Mouse (Mus musculus) 416B (cell line): ENCODE data around the gene Trim58.

Experiments used
- DNase-seq: peaks from one replicate; pipeline ENCODE4 v3.0.0; 2011; ENCODE audit warnings: low read depth

Gene Trim58

DNA sequence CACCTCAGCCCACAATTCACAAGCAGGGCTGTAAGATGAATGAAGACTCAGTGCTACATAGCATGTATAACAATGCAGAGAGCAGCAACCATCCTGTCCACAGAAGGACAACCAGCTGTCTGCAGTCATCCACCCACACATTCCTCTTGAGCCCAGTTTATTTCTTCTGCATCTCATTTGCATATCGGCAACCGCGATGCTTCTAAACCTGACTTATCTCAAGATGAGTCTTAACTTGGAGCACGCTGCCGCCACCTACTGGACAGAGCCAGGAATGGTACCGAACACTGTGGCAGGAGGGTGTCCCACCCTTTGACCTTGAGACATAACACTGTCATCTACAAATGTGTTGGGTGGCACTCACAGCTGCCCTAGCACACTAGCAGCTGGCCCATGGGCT is 3.1 kb downstream of the Trim58 start:
- DNase-seq: peak; percentile 80

DNA sequence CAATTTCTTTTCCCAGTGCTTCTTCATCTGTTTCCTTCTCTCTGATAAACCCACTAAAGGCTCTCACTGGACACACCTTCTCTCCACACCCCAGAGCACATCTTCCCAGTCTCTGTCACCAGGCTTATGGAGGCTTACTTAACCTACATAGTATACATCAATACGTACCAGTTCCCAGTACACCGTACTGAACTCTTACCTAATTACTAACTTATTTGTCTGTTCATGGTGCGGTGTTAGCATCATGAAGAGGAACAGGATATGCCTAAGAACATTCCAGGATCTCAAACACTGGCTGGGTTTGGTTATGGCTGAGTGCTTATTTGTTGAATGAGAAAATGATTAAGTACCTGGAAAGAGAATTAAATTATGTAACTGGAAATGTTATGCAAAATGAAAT is 14.9 kb downstream of the Trim58 start:
- no peak for DNase-seq

DNA sequence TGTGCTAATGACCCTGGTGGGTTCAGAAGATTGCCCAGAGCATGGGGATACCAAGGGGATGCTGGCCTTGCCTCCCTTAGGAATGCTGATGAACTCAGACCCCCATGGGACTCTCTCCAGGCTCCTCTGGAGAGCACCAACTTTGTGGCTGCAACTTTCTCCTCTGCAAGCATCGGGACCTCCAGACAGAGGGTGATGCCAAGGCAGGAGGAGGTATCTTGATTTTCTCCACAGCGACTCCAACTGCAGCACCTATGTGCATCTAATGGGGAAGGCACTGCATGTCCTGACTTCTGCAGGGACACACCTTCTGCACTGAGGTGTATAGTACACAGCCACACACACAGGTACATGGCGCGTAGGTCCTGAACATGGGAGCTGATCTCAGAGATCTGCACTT is 18.3 kb downstream of the Trim58 start, which contains the start of gene Olfr322:
Gene Olfr322, plus strand, starts transcription at position 187 of the 400 bp plus-strand sequence.
- no peak for DNase-seq

DNA sequence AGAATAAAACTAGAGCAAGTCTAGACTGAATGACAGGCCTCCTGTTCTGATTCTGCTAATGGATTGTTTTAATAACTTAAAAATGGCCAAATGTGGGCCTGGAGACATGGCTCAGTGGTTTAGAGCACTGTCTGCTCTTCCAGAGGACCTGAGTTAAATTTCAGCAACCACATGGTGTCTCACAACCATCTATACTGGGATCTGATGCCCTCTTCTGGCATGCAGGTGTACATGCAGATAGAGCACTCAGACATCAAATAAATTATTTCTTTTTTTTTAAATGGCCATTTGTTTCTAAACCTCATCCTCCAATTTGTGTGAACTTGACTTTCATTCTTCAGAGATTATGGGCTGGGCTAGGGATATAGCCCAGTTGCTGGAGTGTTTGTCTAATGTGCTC is 29.0 kb downstream of the Trim58 start:
- no peak for DNase-seq

DNA sequence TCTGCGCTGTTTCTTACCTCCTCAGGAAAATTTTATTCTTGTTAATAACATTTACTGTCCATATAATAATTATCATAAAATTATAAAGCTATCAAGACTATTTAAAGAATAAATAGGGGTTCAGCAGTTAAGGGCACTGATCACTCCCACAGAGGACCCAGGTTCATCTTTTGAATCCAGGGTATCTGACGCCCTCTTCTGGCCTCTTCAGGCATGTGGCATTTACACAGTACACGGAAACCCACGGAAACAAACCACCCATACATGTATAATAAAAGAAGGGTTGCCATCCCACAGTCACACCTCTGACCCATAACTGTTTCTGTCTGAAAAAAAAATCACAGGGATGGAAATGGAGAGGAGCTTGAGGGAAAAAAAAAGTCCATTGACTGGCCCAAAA is 31.6 kb downstream of the Trim58 start:
- peak; percentile 6 for DNase-seq

DNA sequence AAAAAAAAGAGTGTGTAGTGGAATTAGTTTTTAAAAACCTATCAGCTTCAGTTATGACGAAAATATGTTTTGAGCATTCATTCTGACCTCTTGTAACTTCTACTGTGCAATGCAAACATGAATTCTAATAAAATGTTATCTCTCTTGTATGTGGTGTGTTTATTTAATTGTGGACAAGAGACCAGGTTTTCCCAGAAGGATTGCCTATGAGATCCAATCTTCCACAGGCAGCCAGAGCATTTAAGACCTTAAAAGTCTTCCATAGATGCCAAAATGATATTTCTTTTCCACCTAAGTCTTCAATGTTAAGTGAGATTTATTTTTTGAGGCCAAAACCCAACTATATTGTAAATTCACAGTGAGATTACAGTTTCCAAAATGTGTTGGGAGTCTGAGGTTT is 40.5 kb downstream of the Trim58 start, which contains the start of gene Olfr320:
Gene Olfr320, plus strand, starts transcription at position 301 of the 400 bp plus-strand sequence.
- DNase-seq: no peak

DNA sequence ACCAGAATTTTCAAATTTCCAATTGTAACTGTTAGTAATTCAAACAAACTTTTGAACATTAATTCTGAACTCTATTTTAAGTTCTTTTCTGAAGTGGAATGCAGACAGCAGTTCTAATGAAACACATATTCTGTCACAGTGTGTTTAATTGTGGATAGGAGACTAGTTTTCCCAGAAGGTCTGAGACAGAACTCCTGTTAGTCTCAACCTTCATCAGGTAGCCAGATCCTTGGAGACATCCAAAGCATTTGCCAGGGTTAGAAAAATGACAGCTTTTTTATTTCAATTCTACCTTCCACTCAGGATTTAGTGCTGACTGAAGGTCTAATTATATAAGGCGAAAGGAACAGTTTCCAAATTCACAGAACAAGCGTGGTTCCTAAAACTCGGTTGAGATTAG is 58.6 kb downstream of the Trim58 start, which contains the start of gene Olfr319:
Gene Olfr319, plus strand, starts transcription at position 301 of the 400 bp plus-strand sequence.
- DNase-seq: no peak
